11 mouse cellular contexts compared by ENCODE assay signal in the genomic region with DNA sequence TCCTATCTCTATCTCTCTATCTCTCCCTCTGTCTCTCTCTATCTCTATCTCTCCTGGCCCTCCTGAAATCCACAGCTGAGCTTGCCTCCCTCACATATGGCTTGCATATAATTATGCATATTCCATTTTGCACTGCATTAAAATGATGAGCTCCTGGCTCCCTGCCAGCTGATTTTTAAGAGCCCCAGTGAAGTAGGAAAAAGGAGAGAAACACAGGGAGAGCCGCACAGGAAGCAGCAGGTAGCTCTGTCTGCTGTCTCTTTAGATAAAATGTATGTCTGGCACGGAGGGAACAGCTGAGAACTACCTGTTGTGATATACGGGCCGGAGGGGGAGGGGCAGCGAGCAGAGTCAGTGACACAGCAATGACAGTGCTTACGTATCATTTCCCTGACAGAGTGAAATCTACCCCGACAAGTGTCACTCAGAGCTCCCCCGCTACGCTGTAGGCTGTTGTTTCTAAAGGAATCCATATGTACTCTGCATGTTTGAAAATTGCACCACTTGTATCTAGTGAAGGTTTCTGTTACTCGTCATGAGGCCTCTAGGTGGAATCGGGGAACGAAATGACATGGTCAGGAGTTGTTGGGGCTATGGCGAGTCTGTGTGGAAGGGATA.
DNase-seq lines count a peak whose midpoint lies in the region; ATAC-seq and TF ChIP-seq lines count a peak whose summit lies in the region.
"Had no signal": no experiment of that assay in that cellular context is flagged by ENCODE, and none has a peak within 500 bp of the region (broad histone marks: within the 10 kb centered on the region; RNA-seq: fewer than 3 reads in every experiment).

No protein-coding gene starts in this region.

- 48% methylated on average over 13 of the region's 13 CpGs for WGBS in forebrain, embryonic 16.5 days
- WGBS in hindbrain, embryonic 16.5 days = 59% methylated on average over 13 of the region's 13 CpGs

- no peak overlapping the region for H3K9ac ChIP-seq in forebrain, embryonic 16.5 days (replicated peaks; ENCODE audit: low read depth, low read length)
- H3K9ac ChIP-seq in hindbrain, embryonic 16.5 days (ENCODE audit: low read depth, low read length) = no peak overlapping the region
- H3K9ac ChIP-seq: lung, embryonic 15.5 days had no signal

- no peaks in the 10 kb centered on the region for H3K36me3 ChIP-seq in forebrain, embryonic 16.5 days (ENCODE audit: control insufficient read depth, insufficient read depth)
- H3K36me3 ChIP-seq in hindbrain, embryonic 16.5 days (ENCODE audit: control insufficient read depth, insufficient read depth, low read length) = 0 out of 2 replicates have a peak, but pooled peaks cover 2% of the 10 kb centered on the region
- H3K36me3 ChIP-seq: lung, embryonic 15.5 days had no signal

- peak; percentile 76 for ATAC-seq in forebrain, embryonic 16.5 days
- ATAC-seq in hindbrain, embryonic 16.5 days = peak; percentile 46

- 0 out of 2 replicates have a peak, but pooled peaks have one; percentile 13 for TF ChIP-seq CTCF in layer of hippocampus, adult 2 months (conservative IDR thresholded peaks at IDR 0.05)

- no peaks in the 10 kb centered on the region for H3K9me3 ChIP-seq in forebrain, embryonic 16.5 days (ENCODE audit: control insufficient read depth, low read length)
- H3K9me3 ChIP-seq in hindbrain, embryonic 16.5 days (ENCODE audit: control insufficient read depth, low read length) = no peaks in the 10 kb centered on the region
- H3K9me3 ChIP-seq: lung, embryonic 15.5 days had no signal

- peak overlapping the region; percentile 34 for H3K4me2 ChIP-seq in forebrain, embryonic 16.5 days (ENCODE audit: low read length)
- H3K4me2 ChIP-seq in hindbrain, embryonic 16.5 days (ENCODE audit: low read length) = no peak overlapping the region
- H3K4me2 ChIP-seq: lung, embryonic 15.5 days had no signal

- H3K4me3 ChIP-seq in layer of hippocampus, adult 2 months = no peak overlapping the region
- H3K4me3 ChIP-seq in forebrain, embryonic 16.5 days (replicated peaks; ENCODE audit: low read length) = no peak overlapping the region
- H3K4me3 ChIP-seq in hindbrain, embryonic 16.5 days (ENCODE audit: low read length) = no peak overlapping the region
- H3K4me3 ChIP-seq: gastrocnemius, adult 2 months; lung, embryonic 15.5 days had no signal

- H3K27me3 ChIP-seq in forebrain, embryonic 16.5 days (replicated peaks; ENCODE audit: control insufficient read depth, insufficient read depth, low read length) = no peaks in the 10 kb centered on the region
- H3K27me3 ChIP-seq in hindbrain, embryonic 16.5 days (replicated peaks; ENCODE audit: control insufficient read depth, insufficient read depth, low read length) = no peaks in the 10 kb centered on the region
- H3K27me3 ChIP-seq: lung, embryonic 15.5 days had no signal

- DNase-seq in layer of hippocampus, adult 2 months (ENCODE audit: low spot score in 2 of 2) = peak; percentile 59 to 61
- no peak for DNase-seq in layer of hippocampus, adult 9-10 months (ENCODE audit: low spot score)
- DNase-seq in right cerebral cortex, adult 18-20 months = peak; percentile 72
- DNase-seq in yolk sac, embryonic 10.5 days (ENCODE audit: low spot score) = no peak
- no peak for DNase-seq in urinary bladder, adult 18-20 months (ENCODE audit: low spot score in 2 of 2)
- no peak for DNase-seq in ovary, adult 18-20 months (ENCODE audit: low spot score)
- DNase-seq: adrenal gland, postnatal 36 days; gastrocnemius, adult 2 months had no signal

- H3K4me1 ChIP-seq in forebrain, embryonic 16.5 days (replicated peaks; ENCODE audit: control insufficient read depth, insufficient read depth, low read length) = peaks cover 39% of the 10 kb centered on the region
- peaks cover 15% of the 10 kb centered on the region for H3K4me1 ChIP-seq in hindbrain, embryonic 16.5 days (ENCODE audit: control insufficient read depth, insufficient read depth, low read depth, low read length)
- H3K4me1 ChIP-seq: lung, embryonic 15.5 days had no signal

- peak overlapping the region; percentile 58 for H3K27ac ChIP-seq in layer of hippocampus, adult 2 months
- peak overlapping the region; percentile 55 for H3K27ac ChIP-seq in forebrain, embryonic 16.5 days (ENCODE audit: low read length)
- H3K27ac ChIP-seq in hindbrain, embryonic 16.5 days (ENCODE audit: low read depth, low read length) = no peak overlapping the region
- H3K27ac ChIP-seq: gastrocnemius, adult 2 months; lung, embryonic 15.5 days had no signal

Comparison
In these comparisons a context has a peak if more than half of its experiments do, and no peak if none do; other contexts are left out.
1. DNase-seq: peak in layer of hippocampus, adult 2 months (2 of 2) and right cerebral cortex, adult 18-20 months (single experiment); none in layer of hippocampus, adult 9-10 months (single experiment), yolk sac, embryonic 10.5 days (single experiment), urinary bladder, adult 18-20 months (0 of 2) and ovary, adult 18-20 months (single experiment).